Mouse (Mus musculus): Measurements from ENCODE around the gene Dnah8. TPM values are rescaled to one million over a fixed set of nuclear protein-coding genes. Genes with fewer than 3 reads are reported as not detected.

Dnah8 gene
- polyA plus RNA-seq, 1 experiment from 2014 or later = 3.0 TPM

GRCm38 (mm10) chr17:30809926-30810660 is 185.9 kb downstream of the Dnah8 start:
- no peaks in the 10 kb centered on the region for H3K4me1 ChIP-seq (ENCODE audit: control insufficient read depth, insufficient read depth, low read length)
- 79% methylated on average over 16 of the region's 16 CpGs for WGBS (ENCODE audit: insufficient replicate concordance)
- no peaks in the 10 kb centered on the region for H3K27me3 ChIP-seq (ENCODE audit: control insufficient read depth, insufficient read depth, low read length)
- no peak overlapping the region for H3K4me2 ChIP-seq
- H3K4me3 ChIP-seq (ENCODE audit: low read depth, low read length) = no peak overlapping the region
- no peak overlapping the region for H3K27ac ChIP-seq (ENCODE audit: low read depth, low read length)
- no peak overlapping the region for H3K9ac ChIP-seq (ENCODE audit: low read depth, low read length)
- H3K9me3 ChIP-seq (replicated peaks; ENCODE audit: control insufficient read depth, low read length) = no peaks in the 10 kb centered on the region
- H3K36me3 ChIP-seq (ENCODE audit: control insufficient read depth, insufficient read depth, low read length) = no peaks in the 10 kb centered on the region
- ATAC-seq (replicated peaks; ENCODE audit: insufficient number of reproducible peaks, low FRiP score, low TSS enrichment) = no peak

- H3K9me3 ChIP-seq (replicated peaks; ENCODE audit: control insufficient read depth, low read length) = no peaks in the 10 kb centered on the region
- no peak overlapping the region for H3K4me3 ChIP-seq (ENCODE audit: low read depth, low read length)
- H3K9ac ChIP-seq (ENCODE audit: low read depth, low read length) = no peak overlapping the region
- no peak overlapping the region for H3K4me2 ChIP-seq
- no peaks in the 10 kb centered on the region for H3K36me3 ChIP-seq (ENCODE audit: control insufficient read depth, insufficient read depth, low read length)
- H3K27ac ChIP-seq (ENCODE audit: low read depth, low read length) = no peak overlapping the region
- peaks cover 19% of the 10 kb centered on the region for H3K4me1 ChIP-seq (ENCODE audit: control insufficient read depth, insufficient read depth, low read length)
- H3K27me3 ChIP-seq (ENCODE audit: control insufficient read depth, insufficient read depth, low read length) = no peaks in the 10 kb centered on the region
- WGBS (ENCODE audit: insufficient replicate concordance) = 91% methylated on average over 5 of the region's 5 CpGs
- ATAC-seq (replicated peaks; ENCODE audit: insufficient number of reproducible peaks, low FRiP score, low TSS enrichment) = no peak
Observed at GRCm38 (mm10) chr17:30818543-30818942, 194.4 kb downstream of the Dnah8 start.

- 83% methylated on average over 8 of the region's 8 CpGs for WGBS (ENCODE audit: insufficient replicate concordance)
- H3K27me3 ChIP-seq (ENCODE audit: control insufficient read depth, insufficient read depth, low read length) = no peaks in the 10 kb centered on the region
- H3K9me3 ChIP-seq (replicated peaks; ENCODE audit: control insufficient read depth, low read length) = no peaks in the 10 kb centered on the region
- no peak for ATAC-seq (replicated peaks; ENCODE audit: insufficient number of reproducible peaks, low FRiP score, low TSS enrichment)
- H3K27ac ChIP-seq (ENCODE audit: low read depth, low read length) = no peak overlapping the region
- no peak overlapping the region for H3K4me2 ChIP-seq
- no peak overlapping the region for H3K4me3 ChIP-seq (ENCODE audit: low read depth, low read length)
- peaks cover 19% of the 10 kb centered on the region for H3K4me1 ChIP-seq (ENCODE audit: control insufficient read depth, insufficient read depth, low read length)
- H3K9ac ChIP-seq (ENCODE audit: low read depth, low read length) = no peak overlapping the region
- H3K36me3 ChIP-seq (ENCODE audit: control insufficient read depth, insufficient read depth, low read length) = no peaks in the 10 kb centered on the region
Observed at GRCm38 (mm10) chr17:30819134-30819533, 195.0 kb downstream of the Dnah8 start.

GRCm38 (mm10) chr17:30821115-30821514 is 197.0 kb downstream of the Dnah8 start:
- 0 out of 2 replicates have a peak, but pooled peaks have one; percentile 46 for ATAC-seq (replicated peaks; ENCODE audit: insufficient number of reproducible peaks, low FRiP score, low TSS enrichment)
- H3K9me3 ChIP-seq (replicated peaks; ENCODE audit: control insufficient read depth, low read length) = no peaks in the 10 kb centered on the region
- H3K4me3 ChIP-seq (ENCODE audit: low read depth, low read length) = no peak overlapping the region
- H3K9ac ChIP-seq (ENCODE audit: low read depth, low read length) = peak overlapping the region; percentile 16; the same call in 1 of the 2 replicates
- H3K4me2 ChIP-seq = no peak overlapping the region; the same call in 1 of the 2 replicates
- peaks cover 19% of the 10 kb centered on the region for H3K4me1 ChIP-seq (ENCODE audit: control insufficient read depth, insufficient read depth, low read length)
- H3K27ac ChIP-seq (ENCODE audit: low read depth, low read length) = peak overlapping the region; percentile 50; the same call in 1 of the 2 replicates
- H3K27me3 ChIP-seq (ENCODE audit: control insufficient read depth, insufficient read depth, low read length) = no peaks in the 10 kb centered on the region
- WGBS (ENCODE audit: insufficient replicate concordance) = 18% methylated on average over 6 of the region's 6 CpGs
- no peaks in the 10 kb centered on the region for H3K36me3 ChIP-seq (ENCODE audit: control insufficient read depth, insufficient read depth, low read length)

GRCm38 (mm10) chr17:30824473-30824872 is 200.3 kb downstream of the Dnah8 start:
- ATAC-seq (replicated peaks; ENCODE audit: insufficient number of reproducible peaks, low FRiP score, low TSS enrichment) = no peak
- 83% methylated on average over 7 of the region's 7 CpGs for WGBS (ENCODE audit: insufficient replicate concordance)

GRCm38 (mm10) chr17:30825731-30826304 is 201.7 kb downstream of the Dnah8 start:
- H3K9me3 ChIP-seq (replicated peaks; ENCODE audit: control insufficient read depth, low read length) = no peaks in the 10 kb centered on the region
- no peak for ATAC-seq (replicated peaks; ENCODE audit: insufficient number of reproducible peaks, low FRiP score, low TSS enrichment)
- no peak overlapping the region for H3K4me3 ChIP-seq (ENCODE audit: low read depth, low read length)
- no peaks in the 10 kb centered on the region for H3K27me3 ChIP-seq (ENCODE audit: control insufficient read depth, insufficient read depth, low read length)
- peaks cover 17% of the 10 kb centered on the region for H3K4me1 ChIP-seq (ENCODE audit: control insufficient read depth, insufficient read depth, low read length)
- H3K4me2 ChIP-seq = no peak overlapping the region
- 62% methylated on average over 11 of the region's 11 CpGs for WGBS (ENCODE audit: insufficient replicate concordance)
- no peak overlapping the region for H3K9ac ChIP-seq (ENCODE audit: low read depth, low read length)
- no peak overlapping the region for H3K27ac ChIP-seq (ENCODE audit: low read depth, low read length)
- no peaks in the 10 kb centered on the region for H3K36me3 ChIP-seq (ENCODE audit: control insufficient read depth, insufficient read depth, low read length)

More at GRCm38 (mm10) chr17:30824473-30824872, 200.3 kb downstream of the Dnah8 start:
- Histone ChIP-seq H3K4me2 (no peak overlapping the region), H3K4me1 (ENCODE audit: control insufficient read depth, insufficient read depth, low read length) (peaks cover 19% of the 10 kb centered on the region), H3K9ac (ENCODE audit: low read depth, low read length) (no peak overlapping the region), H3K36me3 (ENCODE audit: control insufficient read depth, insufficient read depth, low read length) (no peaks in the 10 kb centered on the region), H3K9me3 (replicated peaks; ENCODE audit: control insufficient read depth, low read length) (no peaks in the 10 kb centered on the region), H3K27me3 (ENCODE audit: control insufficient read depth, insufficient read depth, low read length) (no peaks in the 10 kb centered on the region), H3K27ac (ENCODE audit: low read depth, low read length) (no peak overlapping the region), H3K4me3 (ENCODE audit: low read depth, low read length) (no peak overlapping the region)

GRCm38 (mm10) chr17:30831170-30831569 is 207.0 kb downstream of the Dnah8 start:
- Histone ChIP-seq H3K9ac (ENCODE audit: low read depth, low read length) (no peak overlapping the region), H3K36me3 (ENCODE audit: control insufficient read depth, insufficient read depth, low read length) (no peaks in the 10 kb centered on the region), H3K27me3 (ENCODE audit: control insufficient read depth, insufficient read depth, low read length) (no peaks in the 10 kb centered on the region), H3K4me2 (no peak overlapping the region), H3K4me3 (ENCODE audit: low read depth, low read length) (no peak overlapping the region), H3K9me3 (replicated peaks; ENCODE audit: control insufficient read depth, low read length) (peaks cover 3% of the 10 kb centered on the region; the same call in 1 of the 2 replicates), H3K4me1 (ENCODE audit: control insufficient read depth, insufficient read depth, low read length) (no peaks in the 10 kb centered on the region), H3K27ac (ENCODE audit: low read depth, low read length) (no peak overlapping the region)
- no peak for ATAC-seq (replicated peaks; ENCODE audit: insufficient number of reproducible peaks, low FRiP score, low TSS enrichment)
- WGBS (ENCODE audit: insufficient replicate concordance) = 92% methylated on average over 2 of the region's 2 CpGs

GRCm38 (mm10) chr17:30835419-30835818 is 211.3 kb downstream of the Dnah8 start:
- no peak for ATAC-seq (replicated peaks; ENCODE audit: insufficient number of reproducible peaks, low FRiP score, low TSS enrichment)
- no peak overlapping the region for H3K4me3 ChIP-seq (ENCODE audit: low read depth, low read length)
- H3K27ac ChIP-seq (ENCODE audit: low read depth, low read length) = no peak overlapping the region
- no peaks in the 10 kb centered on the region for H3K36me3 ChIP-seq (ENCODE audit: control insufficient read depth, insufficient read depth, low read length)
- H3K27me3 ChIP-seq (ENCODE audit: control insufficient read depth, insufficient read depth, low read length) = 0 out of 2 replicates have a peak, but pooled peaks cover 2% of the 10 kb centered on the region
- 67% methylated on average over 4 of the region's 4 CpGs for WGBS (ENCODE audit: insufficient replicate concordance)
- no peaks in the 10 kb centered on the region for H3K4me1 ChIP-seq (ENCODE audit: control insufficient read depth, insufficient read depth, low read length)
- H3K9me3 ChIP-seq (replicated peaks; ENCODE audit: control insufficient read depth, low read length) = peaks cover 3% of the 10 kb centered on the region; the same call in 1 of the 2 replicates
- H3K9ac ChIP-seq (ENCODE audit: low read depth, low read length) = no peak overlapping the region
- no peak overlapping the region for H3K4me2 ChIP-seq
